Mouse (Mus musculus) heart, embryonic 10.5 days (tissue): ENCODE measurements around the gene Qrfpr. TPM values are rescaled to one million over a fixed set of nuclear protein-coding genes. Genes with fewer than 3 reads are reported as not detected.

ENCODE experiments used
- DNase-seq: peaks from one replicate; pipeline ENCODE4 v3.0.0-alpha.2; 2017; ENCODE audit warnings: low spot score
- H3K27ac ChIP-seq: fragments of 300-500 bp; sonication (generic); 2 replicates; pipeline ENCODE4 v1.5.1; 2016; ENCODE audit warnings: mild to moderate bottlenecking
- H3K27me3 ChIP-seq: fragments of 300-500 bp; sonication (generic); 2 replicates; pipeline ENCODE4 v1.6.1; 2016; ENCODE audit warnings: mild to moderate bottlenecking; ENCODE audit not compliant: poor library complexity, insufficient read depth, severe bottlenecking
- H3K36me3 ChIP-seq: fragments of 300-500 bp; sonication (generic); 2 replicates; pipeline ENCODE4 v1.6.1; 2016; ENCODE audit warnings: mild to moderate bottlenecking, moderate library complexity
- H3K4me1 ChIP-seq: fragments of 300-500 bp; sonication (generic); 2 replicates; pipeline ENCODE4 v1.6.1; 2016; ENCODE audit warnings: mild to moderate bottlenecking
- H3K4me3 ChIP-seq: fragments of 300-500 bp; sonication (generic); 2 replicates; pipeline ENCODE4 v1.5.1; 2016; ENCODE audit warnings: mild to moderate bottlenecking, moderate library complexity
- H3K9me3 ChIP-seq: fragments of 300-500 bp; sonication (generic); 2 replicates; pipeline ENCODE4 v1.6.1; 2016; ENCODE audit warnings: mild to moderate bottlenecking, moderate library complexity
- WGBS: fragments of 180-500 bp; shearing (Covaris S2); methylation state at CpG from one replicate; pipeline ENCODE4 v1.1.7; 2016; 5-methylcytosine and 5-hydroxymethylcytosine counted together
- polyA plus RNA-seq: library from polyadenylated mRNA; unstranded; fragments of >200 nt; fragmentation: Nextera tagmentation; extraction: Ambion mirVana; gene quantifications from 2 replicates; pipeline ENCODE4 v1.2.1, GENCODE M21; 2016

Qrfpr gene
- polyA plus RNA-seq, result 0.10 TPM in 1 of 2 replicates, not detected in the other

- H3K27ac ChIP-seq, result no peak within 1 kb of the TSS
- H3K4me1 ChIP-seq, result 0 out of 2 replicates have a peak, but pooled peaks cover 7% of the 10 kb centered on the region
- no peak for DNase-seq
- no peaks in the 10 kb centered on the region for H3K36me3 ChIP-seq
- peaks cover 42% of the 10 kb centered on the region for H3K27me3 ChIP-seq
- WGBS, result 11% methylated on average over 39 of the region's 39 CpGs
- no peaks in the 10 kb centered on the region for H3K9me3 ChIP-seq
- H3K4me3 ChIP-seq, result peak within 1 kb of the TSS; percentile 53
Observed at GRCm38 (mm10) chr3:36221743-36222682, at the start of gene Qrfpr. Gene Qrfpr, minus strand, starts transcription at chr3:36222313.

- Histone ChIP-seq H3K27me3 (no peaks in the 10 kb centered on the region), H3K4me1 (no peaks in the 10 kb centered on the region), H3K9me3 (no peaks in the 10 kb centered on the region), H3K4me3 (no peak overlapping the region), H3K36me3 (no peaks in the 10 kb centered on the region), H3K27ac (no peak overlapping the region)
- WGBS, result 87% methylated on average over 11 of the region's 11 CpGs
- no peak for DNase-seq
Observed at GRCm38 (mm10) chr3:36263873-36264272, 41.8 kb upstream of the Qrfpr start.

GRCm38 (mm10) chr3:36263265-36263664 lies 41.2 kb upstream of the Qrfpr start:
- no peaks in the 10 kb centered on the region for H3K27me3 ChIP-seq
- WGBS, result 74% methylated on average over 4 of the region's 4 CpGs
- no peak for DNase-seq
- no peaks in the 10 kb centered on the region for H3K4me1 ChIP-seq
- H3K36me3 ChIP-seq, result no peaks in the 10 kb centered on the region
- no peaks in the 10 kb centered on the region for H3K9me3 ChIP-seq
- no peak overlapping the region for H3K4me3 ChIP-seq
- H3K27ac ChIP-seq, result no peak overlapping the region

GRCm38 (mm10) chr3:36250585-36250984 lies 28.5 kb upstream of the Qrfpr start:
- no peak overlapping the region for H3K4me3 ChIP-seq
- no peaks in the 10 kb centered on the region for H3K9me3 ChIP-seq
- no peaks in the 10 kb centered on the region for H3K27me3 ChIP-seq
- no peak overlapping the region for H3K27ac ChIP-seq
- no peaks in the 10 kb centered on the region for H3K36me3 ChIP-seq
- WGBS, result 61% methylated on average over 5 of the region's 5 CpGs
- no peak for DNase-seq
- H3K4me1 ChIP-seq, result no peaks in the 10 kb centered on the region

- H3K9me3 ChIP-seq, result no peaks in the 10 kb centered on the region
- WGBS, result 84% methylated on average over 2 of the region's 2 CpGs
- no peak overlapping the region for H3K27ac ChIP-seq
- H3K27me3 ChIP-seq, result no peaks in the 10 kb centered on the region
- no peaks in the 10 kb centered on the region for H3K4me1 ChIP-seq
- no peaks in the 10 kb centered on the region for H3K36me3 ChIP-seq
- DNase-seq, result no peak
- no peak overlapping the region for H3K4me3 ChIP-seq
Observed at GRCm38 (mm10) chr3:36248446-36248845, 26.3 kb upstream of the Qrfpr start.

GRCm38 (mm10) chr3:36229941-36230340 lies 7.8 kb upstream of the Qrfpr start:
- Histone ChIP-seq H3K36me3 (no peaks in the 10 kb centered on the region), H3K27me3 (no peaks in the 10 kb centered on the region), H3K4me3 (no peak overlapping the region), H3K4me1 (no peaks in the 10 kb centered on the region), H3K9me3 (no peaks in the 10 kb centered on the region), H3K27ac (no peak overlapping the region)
- DNase-seq, result no peak
- WGBS, result 46% methylated on average over 2 of the region's 2 CpGs

- Histone ChIP-seq H3K27ac (no peak overlapping the region), H3K4me1 (0 out of 2 replicates have a peak, but pooled peaks cover under 1% of the 10 kb centered on the region), H3K4me3 (no peak overlapping the region), H3K36me3 (no peaks in the 10 kb centered on the region), H3K9me3 (no peaks in the 10 kb centered on the region), H3K27me3 (peaks cover 12% of the 10 kb centered on the region; the same call in 1 of the 2 replicates)
- DNase-seq, result no peak
- WGBS, result 91% methylated on average over 1 of the region's 1 CpGs
Observed at GRCm38 (mm10) chr3:36227246-36227645, 5.1 kb upstream of the Qrfpr start.

GRCm38 (mm10) chr3:36223361-36223760 lies 1.2 kb upstream of the Qrfpr start:
- Histone ChIP-seq H3K4me3 (no peak overlapping the region), H3K9me3 (no peaks in the 10 kb centered on the region), H3K36me3 (no peaks in the 10 kb centered on the region), H3K27ac (no peak overlapping the region), H3K4me1 (0 out of 2 replicates have a peak, but pooled peaks cover 7% of the 10 kb centered on the region), H3K27me3 (peaks cover 39% of the 10 kb centered on the region)
- no peak for DNase-seq
- 18% methylated on average over 2 of the region's 2 CpGs for WGBS

- Histone ChIP-seq H3K9me3 (no peaks in the 10 kb centered on the region), H3K27ac (no peak overlapping the region), H3K27me3 (no peaks in the 10 kb centered on the region), H3K4me1 (no peaks in the 10 kb centered on the region), H3K36me3 (no peaks in the 10 kb centered on the region), H3K4me3 (no peak overlapping the region)
- no peak for DNase-seq
- WGBS, result 74% methylated on average over 4 of the region's 4 CpGs
Observed at GRCm38 (mm10) chr3:36212758-36213157, 9.4 kb downstream of the Qrfpr start.

- 67% methylated on average over 2 of the region's 2 CpGs for WGBS
- Histone ChIP-seq H3K27me3 (no peaks in the 10 kb centered on the region), H3K27ac (no peak overlapping the region), H3K4me1 (no peaks in the 10 kb centered on the region), H3K36me3 (no peaks in the 10 kb centered on the region), H3K9me3 (no peaks in the 10 kb centered on the region), H3K4me3 (no peak overlapping the region)
- DNase-seq, result no peak
Observed at GRCm38 (mm10) chr3:36210939-36211338, 11.2 kb downstream of the Qrfpr start.

- 67% methylated on average over 11 of the region's 11 CpGs for WGBS
- no peak for DNase-seq
- Histone ChIP-seq H3K9me3 (no peaks in the 10 kb centered on the region), H3K4me3 (no peak overlapping the region), H3K27ac (no peak overlapping the region), H3K27me3 (no peaks in the 10 kb centered on the region), H3K36me3 (no peaks in the 10 kb centered on the region), H3K4me1 (no peaks in the 10 kb centered on the region)
Observed at GRCm38 (mm10) chr3:36209776-36210555, 12.1 kb downstream of the Qrfpr start.

- DNase-seq, result no peak
- no peaks in the 10 kb centered on the region for H3K36me3 ChIP-seq
- no peak overlapping the region for H3K4me3 ChIP-seq
- no peaks in the 10 kb centered on the region for H3K27me3 ChIP-seq
- 70% methylated on average over 19 of the region's 19 CpGs for WGBS
- H3K27ac ChIP-seq, result no peak overlapping the region
- H3K4me1 ChIP-seq, result no peaks in the 10 kb centered on the region
- H3K9me3 ChIP-seq, result no peaks in the 10 kb centered on the region
Observed at GRCm38 (mm10) chr3:36207520-36208264, 14.4 kb downstream of the Qrfpr start.
